Mouse (Mus musculus): Measurements from ENCODE around the gene Gldc.

Gldc gene

GRCm38 (mm10) chr19:30105045-30105842, 70.0 kb downstream of the Gldc start:
- DNase-seq (ENCODE audit: low read depth) = no peak

- no peak for DNase-seq (ENCODE audit: low read depth)
Observed at GRCm38 (mm10) chr19:30102620-30103019, 72.6 kb downstream of the Gldc start.

DNA sequence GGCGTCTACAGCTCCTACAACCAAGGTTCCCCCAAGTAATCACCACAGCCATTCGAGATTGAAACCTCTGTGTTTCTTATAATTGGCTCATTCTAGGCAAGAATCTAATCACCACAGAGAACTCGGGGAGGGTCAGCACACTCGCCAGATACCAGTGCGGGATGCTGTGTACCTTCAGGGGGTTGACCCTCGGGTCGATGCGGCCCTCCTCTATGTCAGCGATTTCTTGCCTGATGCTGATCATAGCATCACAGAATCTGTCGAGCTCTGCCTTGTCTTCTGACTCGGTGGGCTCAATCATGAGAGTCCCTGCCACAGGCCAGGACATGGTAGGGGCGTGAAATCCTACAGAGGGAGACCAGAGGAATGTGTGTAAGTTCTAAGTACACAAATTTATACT, 74.7 kb downstream of the Gldc start:
- no peak for DNase-seq (ENCODE audit: low read depth)

- DNase-seq (ENCODE audit: low read depth) = no peak
Observed at GRCm38 (mm10) chr19:30097039-30097438, 78.2 kb downstream of the Gldc start.

- no peak for DNase-seq (ENCODE audit: low read depth)
Observed at GRCm38 (mm10) chr19:30096186-30096585, 79.0 kb downstream of the Gldc start.

DNA sequence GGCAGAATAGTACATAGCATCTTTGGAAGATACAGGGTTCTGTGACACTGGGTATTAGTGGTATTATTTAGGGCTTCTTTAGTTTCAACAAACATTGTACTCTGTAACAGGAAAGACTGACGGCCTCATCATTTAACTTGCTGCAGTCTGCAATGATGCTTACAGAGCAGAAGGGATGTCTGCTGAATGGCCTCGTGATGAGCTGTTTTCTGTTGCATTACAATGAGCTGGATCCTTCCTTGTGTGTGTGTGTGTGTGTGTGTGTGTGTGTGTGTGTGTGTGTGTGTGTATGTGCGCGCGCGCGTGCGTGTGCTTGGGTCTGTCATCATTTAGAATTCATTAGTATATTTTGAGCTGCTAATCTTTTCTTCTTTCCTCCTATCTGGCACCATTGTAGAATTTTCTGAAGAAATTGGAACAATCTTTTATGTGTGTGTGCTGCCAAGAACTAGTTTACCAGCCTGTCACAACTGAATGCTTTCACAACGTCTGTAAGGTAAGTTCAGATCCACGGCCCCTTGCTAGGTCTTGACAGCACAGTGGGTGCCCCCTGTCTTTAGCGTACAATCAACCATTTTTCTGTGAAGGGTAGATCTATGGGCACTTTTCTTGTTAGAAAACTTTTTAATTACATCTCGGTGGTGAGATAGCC, 83.5 kb downstream of the Gldc start:
- DNase-seq (ENCODE audit: low read depth) = no peak

DNA sequence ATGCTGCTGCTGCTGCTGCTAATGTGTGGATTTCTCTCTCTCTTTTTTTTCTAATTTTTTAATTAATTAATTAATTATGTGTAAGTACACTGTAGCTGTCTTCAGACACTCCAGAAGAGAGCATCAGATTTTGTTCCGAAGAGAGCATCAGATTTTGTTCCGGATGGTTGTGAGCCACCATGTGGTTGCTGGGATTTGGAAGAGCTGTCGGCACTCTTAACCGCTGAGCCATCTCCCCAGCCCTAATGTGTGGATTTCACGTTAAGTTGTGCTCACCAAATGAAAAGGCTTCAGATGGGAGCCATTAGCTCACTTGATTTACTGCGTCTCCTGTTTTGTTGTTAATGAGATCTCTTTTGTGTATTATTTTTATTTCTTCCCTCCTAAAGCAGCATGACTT, 85.1 kb downstream of the Gldc start:
- DNase-seq (ENCODE audit: low read depth) = no peak

- peak; percentile 13 for DNase-seq (ENCODE audit: low read depth)
Observed at GRCm38 (mm10) chr19:30065797-30066196, 109.4 kb downstream of the Gldc start.

DNA sequence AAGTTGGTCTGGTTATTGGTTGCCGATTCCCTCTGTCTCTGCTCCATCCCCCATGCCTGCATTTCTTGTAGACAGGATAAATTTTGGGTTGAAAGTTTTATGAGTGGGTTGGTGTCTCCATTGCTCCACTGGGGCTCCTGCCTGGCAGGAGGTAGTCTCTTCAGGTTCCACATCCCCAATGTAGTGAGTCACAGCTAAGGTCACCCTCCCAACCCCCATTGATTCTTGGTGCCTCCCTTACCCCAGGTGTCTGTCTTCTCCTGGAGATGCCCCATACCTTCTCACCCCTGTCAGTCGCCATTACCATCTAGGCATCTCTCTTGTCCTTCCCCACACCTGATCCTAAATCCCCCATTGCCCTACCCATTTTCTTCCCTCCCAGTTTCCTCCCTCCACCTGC, 121.0 kb downstream of the Gldc start:
- no peak for DNase-seq (ENCODE audit: low read depth)

- no peak for DNase-seq (ENCODE audit: low read depth)
Observed at GRCm38 (mm10) chr19:30051479-30051878, 123.8 kb downstream of the Gldc start.

GRCm38 (mm10) chr19:30050584-30050983, 124.6 kb downstream of the Gldc start:
- DNase-seq (ENCODE audit: low read depth) = no peak

Measured in naive thymus-derived CD4-positive, alpha-beta T cell, adult 2 months (primary cell).